Mouse (Mus musculus) liver, postnatal 0 days (tissue): Measurements from ENCODE around the gene Blzf1.

Source experiments
- CTCF ChIP-seq: sonication (generic); IDR thresholded peaks from 2 replicates; pipeline ENCODE4 v1.5.1; 2016; ENCODE audit warnings: antibody characterized with exemption, low read depth
- EP300 ChIP-seq: IDR thresholded peaks from 2 replicates; pipeline ENCODE4 v1.6.1; 2016; ENCODE audit warnings: antibody characterized with exemption, low read depth, mild to moderate bottlenecking

DNA sequence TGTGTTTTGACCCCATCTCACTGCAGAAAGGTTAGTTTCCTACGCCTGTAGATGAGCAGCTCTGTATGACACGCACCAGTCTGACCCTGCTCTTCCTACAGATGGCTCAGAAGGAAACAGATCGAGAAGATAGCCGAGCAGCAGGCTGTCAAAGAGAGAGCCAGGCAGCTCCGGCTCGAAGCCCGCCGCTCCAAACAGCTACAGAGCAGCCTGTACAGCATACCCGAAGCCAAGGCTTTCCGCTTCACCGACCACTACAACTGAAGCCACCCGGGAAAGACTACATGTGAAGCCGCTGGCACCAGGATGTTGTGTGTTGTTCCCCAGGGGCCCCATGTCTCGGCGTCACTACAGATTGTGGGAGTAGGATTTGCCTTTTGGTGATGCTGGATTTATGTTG lies 19.9 kb downstream of the Blzf1 start:
- TF ChIP-seq CTCF (no peak), EP300 (no peak)
